Mouse (Mus musculus) lung, postnatal 4 days (tissue): ENCODE data around the gene Bpgm.

ENCODE experiments used
- DNase-seq, 2 experiments: peaks; one replicate each; pipeline ENCODE4 v3.0.0; 2021

Gene Bpgm

DNA sequence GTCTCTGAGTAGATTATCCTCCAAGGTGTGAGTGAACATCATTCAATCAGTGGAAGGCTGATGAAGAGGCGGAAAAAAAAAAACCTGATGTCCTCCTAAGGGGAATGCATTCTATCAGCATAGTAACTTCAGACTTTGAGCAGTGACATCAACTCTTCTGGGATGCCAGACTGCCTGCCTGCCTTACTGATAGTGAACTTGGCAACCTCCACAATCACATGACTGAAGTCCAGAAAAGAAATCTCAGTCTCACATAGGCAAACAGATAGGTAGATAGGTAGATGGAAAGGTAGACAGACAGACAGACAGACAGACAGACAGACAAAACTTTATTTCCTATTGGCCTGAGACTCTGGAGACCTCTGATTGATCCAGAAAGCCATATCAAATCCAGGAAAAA, 57.0 kb downstream of the Bpgm start:
- no peak for DNase-seq

- no peak for DNase-seq
Observed at GRCm38 (mm10) chr6:34533896-34534295, 57.9 kb downstream of the Bpgm start.

DNA sequence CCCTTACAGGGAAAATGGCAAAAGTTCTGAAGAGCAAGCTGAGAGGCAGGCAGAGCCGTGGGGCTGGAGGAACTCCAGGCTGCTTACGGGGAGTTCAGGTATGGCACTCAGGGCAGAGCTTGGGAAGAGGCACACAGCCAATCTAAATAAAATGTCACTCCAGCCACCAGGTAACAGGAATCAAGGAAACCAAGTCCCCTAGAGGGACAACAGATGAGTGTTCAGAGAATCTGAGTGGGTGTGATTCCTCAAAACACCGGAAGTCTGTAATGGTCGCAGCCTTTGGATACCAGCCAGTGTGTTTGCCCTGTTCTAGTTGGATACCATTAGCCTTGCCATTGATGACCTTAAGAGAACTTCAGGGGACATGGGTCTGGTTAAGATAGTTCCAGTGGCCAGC, 66.9 kb downstream of the Bpgm start:
- DNase-seq = peak; percentile 26 to 58

- DNase-seq = no peak
Observed at GRCm38 (mm10) chr6:34543303-34544206, 67.5 kb downstream of the Bpgm start.

- no peak for DNase-seq
Observed at GRCm38 (mm10) chr6:34544207-34544602, 68.2 kb downstream of the Bpgm start.

- DNase-seq = peak; percentile 27 to 44
Observed at GRCm38 (mm10) chr6:34545286-34545685, 69.3 kb downstream of the Bpgm start.

GRCm38 (mm10) chr6:34548406-34548990, 72.5 kb downstream of the Bpgm start:
- DNase-seq = peak; percentile 65 to 81

DNA sequence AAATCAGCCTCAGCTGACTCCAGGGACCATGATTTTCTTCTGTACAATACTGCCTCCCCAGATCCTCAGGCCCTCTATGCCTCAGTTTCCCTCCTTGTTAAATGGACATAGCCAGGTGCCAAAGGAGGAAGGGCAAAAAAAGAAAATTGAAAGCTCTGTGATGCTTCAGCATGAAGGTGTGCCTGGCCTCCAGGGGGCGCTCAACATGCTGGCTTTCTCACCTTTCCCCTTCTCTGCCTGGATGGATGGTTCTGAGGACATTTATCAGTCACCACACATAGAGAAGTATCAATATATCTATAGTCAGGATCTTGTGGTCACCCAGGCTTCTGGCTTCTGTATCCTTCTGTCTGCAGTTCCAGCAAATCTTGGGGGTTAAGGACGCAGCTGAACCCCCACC, 73.0 kb downstream of the Bpgm start:
- peak; percentile 43 to 69 for DNase-seq

DNA sequence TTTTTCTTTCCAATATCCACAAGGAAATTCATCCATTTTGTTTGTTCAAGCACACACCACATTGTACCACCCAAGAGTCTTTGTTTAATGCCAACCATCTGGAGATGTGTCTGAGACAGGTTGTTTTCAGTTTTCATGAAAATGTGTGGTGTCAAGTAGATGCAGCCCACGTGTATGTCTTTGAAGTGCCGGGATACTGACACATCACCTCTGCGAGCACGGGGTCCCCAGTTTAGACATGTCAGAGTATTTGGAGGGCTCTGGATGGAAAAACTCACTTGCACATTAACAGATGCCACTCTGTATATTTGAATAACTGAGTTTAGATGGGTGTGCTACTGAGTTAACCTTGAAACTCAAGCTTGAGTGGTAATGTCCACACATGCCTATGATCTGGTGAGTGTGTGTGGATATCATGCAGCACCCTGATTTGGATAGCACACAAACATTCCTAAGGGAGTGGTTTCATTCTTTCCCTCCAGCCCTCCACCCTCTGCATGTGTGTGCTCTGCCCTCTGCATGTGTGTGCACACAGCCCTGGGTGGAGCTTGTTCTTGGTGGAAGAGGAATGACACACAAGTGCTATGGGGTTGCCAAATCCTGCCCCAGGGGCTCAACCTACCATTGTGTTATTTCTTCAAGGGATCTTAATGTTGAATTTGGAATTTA, 76.6 kb downstream of the Bpgm start:
- DNase-seq = no peak

GRCm38 (mm10) chr6:34554291-34554997, 78.4 kb downstream of the Bpgm start:
- no peak for DNase-seq
